Mouse (Mus musculus) midbrain, embryonic 16.5 days (tissue): Measurements from ENCODE around the gene Zan. TPM values are rescaled to one million over a fixed set of nuclear protein-coding genes. Genes with fewer than 3 reads are reported as not detected.
A peak's percentile ranks its signal among the peaks of the same experiment; 100 is the strongest.

ENCODE experiments used
- ATAC-seq: fragments of 200-750 bp; cut with Nextera tagmentation; 2 replicates; pipeline ENCODE4 v1.8.0; 2017; ENCODE audit warnings: moderate TSS enrichment
- H3K27ac ChIP-seq: fragments of 300-500 bp; sonication (generic); 2 replicates; pipeline ENCODE4 v1.5.1; 2014; ENCODE audit warnings: mild to moderate bottlenecking, low read length, mixed read lengths
- H3K27me3 ChIP-seq: fragments of 300-500 bp; sonication (generic); 2 replicates; pipeline ENCODE4 v1.6.1; 2014; ENCODE audit warnings: low read depth, low read length, mixed read lengths; ENCODE audit not compliant: control insufficient read depth, insufficient read depth
- H3K36me3 ChIP-seq: fragments of 300-500 bp; sonication (generic); 2 replicates; pipeline ENCODE4 v1.6.1; 2014; ENCODE audit warnings: mild to moderate bottlenecking, low read length, moderate library complexity, mixed read lengths; ENCODE audit not compliant: control insufficient read depth, insufficient read depth
- H3K4me1 ChIP-seq: fragments of 300-500 bp; sonication (generic); 2 replicates; pipeline ENCODE4 v1.6.1; 2014; ENCODE audit warnings: mild to moderate bottlenecking, low read length, mixed read lengths; ENCODE audit not compliant: control insufficient read depth, insufficient read depth
- H3K4me2 ChIP-seq: fragments of 300-500 bp; sonication (generic); 2 replicates; pipeline ENCODE4 v1.6.1; 2014; ENCODE audit warnings: mild to moderate bottlenecking, low read length, mixed read lengths
- H3K4me3 ChIP-seq: fragments of 300-500 bp; sonication (generic); 2 replicates; pipeline ENCODE4 v1.5.1; 2014; ENCODE audit warnings: low read depth, mild to moderate bottlenecking, low read length, moderate library complexity, mixed read lengths
- H3K9ac ChIP-seq: fragments of 300-500 bp; sonication (generic); 2 replicates; pipeline ENCODE4 v1.6.1; 2014; ENCODE audit warnings: low read depth, low read length, mixed read lengths
- H3K9me3 ChIP-seq: fragments of 300-500 bp; sonication (generic); replicated peaks from 2 replicates; pipeline ENCODE4 v1.6.1; 2014; ENCODE audit warnings: mild to moderate bottlenecking, low read length, mixed read lengths; ENCODE audit not compliant: control insufficient read depth, poor library complexity, severe bottlenecking
- WGBS: fragments of 180-500 bp; shearing (Covaris S2); extraction: QIAGEN DNeasy Blood & Tissue Kit; methylation state at CpG from one replicate; pipeline ENCODE4 v1.1.7; 2014; 5-methylcytosine and 5-hydroxymethylcytosine counted together
- polyA plus RNA-seq: library from polyadenylated mRNA; unstranded; fragments of >200 nt; fragmentation: Nextera tagmentation; extraction: Ambion mirVana; gene quantifications from 2 replicates; pipeline ENCODE4 v1.2.1, GENCODE M21; 2015

Gene Zan
- 0.12 and 0.18 TPM in 2 replicates for polyA plus RNA-seq

GRCm38 (mm10) chr5:137476964-137477363 lies at the start of gene Zan:
Gene Zan (minus strand): TSS chr5:137477064.
- no peak for ATAC-seq
- H3K27ac ChIP-seq, result no peak within 1 kb of the TSS
- no peaks in the 10 kb centered on the region for H3K4me1 ChIP-seq
- no peaks in the 10 kb centered on the region for H3K27me3 ChIP-seq
- no peaks in the 10 kb centered on the region for H3K9me3 ChIP-seq
- WGBS, result 84% methylated on average over 5 of the region's 5 CpGs
- H3K36me3 ChIP-seq, result no peaks in the 10 kb centered on the region
- no peak within 1 kb of the TSS for H3K4me2 ChIP-seq
- H3K4me3 ChIP-seq, result no peak within 1 kb of the TSS
- no peak within 1 kb of the TSS for H3K9ac ChIP-seq

DNA sequence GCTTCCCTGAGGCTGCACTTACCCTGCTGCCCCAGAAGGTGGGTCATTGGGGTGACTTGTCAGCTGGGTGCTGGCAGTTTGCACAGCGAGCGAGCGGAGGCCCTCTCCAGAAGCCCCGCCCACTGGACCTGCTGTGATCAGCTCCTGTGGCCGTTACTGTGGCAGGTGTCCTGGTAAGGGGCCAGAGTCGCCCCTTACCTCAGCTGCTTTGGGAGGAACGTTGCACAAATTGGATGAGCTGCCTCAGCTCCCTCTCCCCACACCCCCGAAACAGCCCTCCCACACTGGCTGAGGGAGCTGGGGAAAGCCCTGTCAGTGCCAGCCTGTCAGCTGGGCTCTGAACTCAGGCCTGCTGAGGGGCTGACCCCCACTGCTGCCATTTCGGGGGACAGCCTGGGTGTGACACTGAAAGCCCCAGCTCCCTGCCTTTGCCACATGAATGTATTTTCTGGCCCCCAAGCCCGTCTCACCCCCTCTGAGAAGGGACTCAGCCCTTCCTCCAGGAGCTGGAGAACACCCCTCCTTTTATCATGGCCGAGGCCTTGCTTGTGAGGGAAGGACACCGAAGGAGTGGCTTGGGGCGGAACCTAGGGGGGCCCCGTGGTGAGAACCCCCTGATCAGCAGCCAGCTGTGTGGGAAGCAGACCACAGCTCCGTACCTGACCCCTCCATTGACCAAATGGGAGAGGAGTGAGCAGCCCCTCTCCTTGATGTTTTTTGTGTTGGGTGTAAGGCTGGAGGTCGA lies 49.5 kb upstream of the Zan start:
- peaks cover 64% of the 10 kb centered on the region for H3K36me3 ChIP-seq
- H3K27me3 ChIP-seq, result no peaks in the 10 kb centered on the region
- WGBS, result 40% methylated on average over 16 of the region's 16 CpGs
- no peak for ATAC-seq
- no peak overlapping the region for H3K4me2 ChIP-seq
- no peaks in the 10 kb centered on the region for H3K9me3 ChIP-seq
- H3K4me3 ChIP-seq, result no peak overlapping the region
- H3K9ac ChIP-seq, result 0 out of 2 replicates have a peak overlapping the region, but pooled peaks have one; percentile 30
- H3K27ac ChIP-seq, result peak overlapping the region; percentile 69
- H3K4me1 ChIP-seq, result peaks cover 18% of the 10 kb centered on the region

DNA sequence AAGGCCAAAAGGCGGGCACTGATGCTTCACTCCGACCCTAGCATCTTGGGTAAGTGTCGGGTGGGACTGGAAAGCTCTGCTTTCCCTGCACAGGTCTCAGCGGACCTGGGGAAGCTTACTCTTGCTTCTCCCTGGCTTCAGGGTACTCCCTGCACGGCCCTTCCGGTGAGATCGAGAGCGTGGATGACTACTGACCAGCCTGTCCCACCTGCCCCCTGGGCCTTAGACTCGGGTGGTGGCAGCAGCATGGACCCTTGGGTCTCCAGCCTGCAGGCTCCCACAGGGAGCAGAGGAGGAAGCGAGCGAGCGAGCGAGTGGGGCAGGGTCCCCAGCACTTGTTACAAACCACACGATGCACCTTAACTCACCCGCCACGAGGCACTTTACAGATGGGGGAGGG lies 48.6 kb upstream of the Zan start:
- H3K9me3 ChIP-seq, result no peaks in the 10 kb centered on the region
- H3K9ac ChIP-seq, result no peak overlapping the region
- H3K4me2 ChIP-seq, result no peak overlapping the region
- H3K4me1 ChIP-seq, result peaks cover 18% of the 10 kb centered on the region
- ATAC-seq, result no peak
- 0 out of 2 replicates have a peak overlapping the region, but pooled peaks have one; percentile 23 for H3K27ac ChIP-seq
- H3K4me3 ChIP-seq, result no peak overlapping the region
- H3K36me3 ChIP-seq, result peaks cover 69% of the 10 kb centered on the region
- H3K27me3 ChIP-seq, result no peaks in the 10 kb centered on the region
- 72% methylated on average over 16 of the region's 16 CpGs for WGBS

GRCm38 (mm10) chr5:137524671-137525070 lies 47.8 kb upstream of the Zan start:
- Histone ChIP-seq H3K4me1 (peaks cover 10% of the 10 kb centered on the region), H3K27ac (peak overlapping the region; percentile 33; the same call in 1 of the 2 replicates), H3K4me2 (no peak overlapping the region), H3K9ac (no peak overlapping the region), H3K9me3 (no peaks in the 10 kb centered on the region), H3K4me3 (no peak overlapping the region), H3K36me3 (peaks cover 72% of the 10 kb centered on the region), H3K27me3 (no peaks in the 10 kb centered on the region)
- ATAC-seq, result no peak
- 88% methylated on average over 13 of the region's 13 CpGs for WGBS

- no peak overlapping the region for H3K27ac ChIP-seq
- no peaks in the 10 kb centered on the region for H3K27me3 ChIP-seq
- no peak for ATAC-seq
- peaks cover 73% of the 10 kb centered on the region for H3K36me3 ChIP-seq
- no peak overlapping the region for H3K4me2 ChIP-seq
- no peak overlapping the region for H3K9ac ChIP-seq
- peaks cover 6% of the 10 kb centered on the region; the same call in 1 of the 2 replicates for H3K4me1 ChIP-seq
- WGBS, result 84% methylated on average over 8 of the region's 8 CpGs
- no peaks in the 10 kb centered on the region for H3K9me3 ChIP-seq
- H3K4me3 ChIP-seq, result no peak overlapping the region
Observed at GRCm38 (mm10) chr5:137524251-137524515, 47.3 kb upstream of the Zan start.

DNA sequence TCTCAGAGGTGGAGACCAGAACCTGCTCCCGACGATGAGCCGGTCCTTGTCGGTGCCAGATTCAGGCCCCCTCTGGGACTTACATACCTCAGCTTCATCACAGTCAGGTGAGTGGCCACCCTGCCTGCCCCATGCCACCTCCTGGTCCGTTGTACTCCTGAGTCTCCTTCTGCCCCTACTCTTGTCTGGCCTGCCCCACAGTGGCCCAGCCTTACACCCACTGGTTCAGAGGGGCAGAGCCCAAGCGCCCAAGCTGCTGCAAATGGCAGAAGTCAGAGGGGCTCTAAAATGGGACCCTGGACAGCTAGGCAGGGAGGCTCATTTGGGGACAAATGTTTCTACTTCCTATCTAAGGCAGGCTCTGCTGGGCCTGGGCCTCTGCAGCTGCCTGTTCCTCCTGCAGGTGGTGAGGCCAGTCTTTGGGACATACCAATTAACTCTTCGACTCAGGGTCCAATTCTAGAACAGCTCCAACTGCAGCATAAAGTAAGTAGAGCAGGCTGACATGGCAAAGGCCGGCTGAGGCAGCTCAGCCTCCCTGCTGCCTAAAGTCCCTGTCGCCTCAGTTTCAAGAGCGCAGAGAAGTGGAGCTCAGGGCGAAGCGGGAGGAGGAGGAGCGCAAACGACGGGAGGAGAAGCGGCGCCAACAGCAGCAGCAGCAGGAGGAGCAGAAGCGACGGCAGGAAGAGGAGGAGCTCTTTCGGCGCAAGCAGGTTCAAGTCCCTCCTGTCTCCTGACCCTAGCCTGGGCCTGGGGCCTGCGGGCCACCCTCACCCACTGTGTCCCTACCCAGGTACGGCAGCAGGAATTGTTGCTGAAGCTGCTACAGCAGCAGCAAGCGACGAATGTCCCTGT lies 46.8 kb upstream of the Zan start:
- peaks cover 72% of the 10 kb centered on the region for H3K36me3 ChIP-seq
- no peak overlapping the region for H3K9ac ChIP-seq
- no peaks in the 10 kb centered on the region for H3K27me3 ChIP-seq
- 86% methylated on average over 25 of the region's 25 CpGs for WGBS
- no peak for ATAC-seq
- H3K9me3 ChIP-seq, result no peaks in the 10 kb centered on the region
- H3K4me2 ChIP-seq, result no peak overlapping the region
- no peak overlapping the region for H3K4me3 ChIP-seq
- peaks cover 3% of the 10 kb centered on the region; the same call in 1 of the 2 replicates for H3K4me1 ChIP-seq
- no peak overlapping the region for H3K27ac ChIP-seq

DNA sequence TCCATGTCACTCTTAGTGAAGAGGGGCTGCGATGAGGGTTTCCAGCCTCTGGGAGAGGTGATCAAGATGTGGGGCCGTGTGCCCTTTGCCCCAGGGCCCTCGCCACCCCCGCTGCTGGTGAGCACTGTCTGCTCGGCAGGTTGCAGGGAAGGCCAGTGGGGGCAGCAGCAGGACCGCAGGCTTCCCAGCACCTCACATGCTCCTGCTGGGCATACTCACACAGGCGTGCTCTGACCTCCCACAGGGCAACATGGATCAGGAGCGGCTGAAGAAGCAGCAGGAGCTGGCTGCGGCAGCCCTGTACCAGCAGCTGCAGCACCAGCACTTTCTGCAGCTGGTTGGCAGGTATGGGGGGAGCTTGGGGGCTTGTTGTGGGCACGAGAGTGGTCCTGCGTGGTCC lies 45.8 kb upstream of the Zan start:
- ATAC-seq, result no peak
- H3K27ac ChIP-seq, result no peak overlapping the region
- no peaks in the 10 kb centered on the region for H3K27me3 ChIP-seq
- no peak overlapping the region for H3K9ac ChIP-seq
- H3K4me1 ChIP-seq, result peaks cover 3% of the 10 kb centered on the region; the same call in 1 of the 2 replicates
- WGBS, result 72% methylated on average over 11 of the region's 11 CpGs
- H3K36me3 ChIP-seq, result peaks cover 64% of the 10 kb centered on the region
- H3K4me3 ChIP-seq, result no peak overlapping the region
- H3K9me3 ChIP-seq, result no peaks in the 10 kb centered on the region
- no peak overlapping the region for H3K4me2 ChIP-seq

GRCm38 (mm10) chr5:137521861-137522260 lies 45.0 kb upstream of the Zan start:
- 76% methylated on average over 9 of the region's 9 CpGs for WGBS
- H3K27ac ChIP-seq, result no peak overlapping the region
- H3K36me3 ChIP-seq, result peaks cover 60% of the 10 kb centered on the region
- H3K4me2 ChIP-seq, result no peak overlapping the region
- H3K9me3 ChIP-seq, result no peaks in the 10 kb centered on the region
- H3K4me3 ChIP-seq, result no peak overlapping the region
- no peak overlapping the region for H3K9ac ChIP-seq
- no peak for ATAC-seq
- no peaks in the 10 kb centered on the region; the same call in 1 of the 2 replicates for H3K4me1 ChIP-seq
- no peaks in the 10 kb centered on the region for H3K27me3 ChIP-seq
